Mouse (Mus musculus) MEL (cell line): ENCODE data around the gene Gpc5. TPM values are rescaled to one million over a fixed set of nuclear protein-coding genes. Genes with fewer than 3 reads are reported as not detected.

ENCODE experiments used
- DNase-seq: peaks from one replicate; pipeline ENCODE4 v3.0.0; 2011; ENCODE audit warnings: low read depth, low spot score
- H3K27ac ChIP-seq: 2 replicates; pipeline ENCODE4 v1.5.1; 2012; ENCODE audit warnings: low read depth, mild to moderate bottlenecking, control low read depth, low read length, moderate library complexity; ENCODE audit not compliant: control insufficient read depth
- H3K27me3 ChIP-seq, 2 experiments: fragments of 150-350 bp in 1 of 2; sonication (generic) in 1 of 2; 2 replicates each; pipeline ENCODE4 v1.6.1; 2012; ENCODE audit warnings: low read length in 2 of 2, mild to moderate bottlenecking in 2 of 2, improper control_type of control experiment in 1 of 2, moderate library complexity in 1 of 2; ENCODE audit not compliant: insufficient read depth in 2 of 2, control insufficient read depth in 1 of 2
- H3K36me3 ChIP-seq, 2 experiments: 2 replicates each; pipeline ENCODE4 v1.6.1; 2012 to 2014; ENCODE audit warnings: low read length in 2 of 2, improper control_type of control experiment in 1 of 2, inconsistent platforms in 1 of 2, mild to moderate bottlenecking in 1 of 2; ENCODE audit not compliant: insufficient read depth in 2 of 2, control insufficient read depth in 1 of 2
- H3K4me1 ChIP-seq, 2 experiments: fragments of 150-350 bp in 1 of 2; sonication (generic) in 1 of 2; 2 replicates each; pipeline ENCODE4 v1.6.1; 2012; ENCODE audit warnings: low read length in 2 of 2, improper control_type of control experiment in 1 of 2, mild to moderate bottlenecking in 1 of 2; ENCODE audit not compliant: insufficient read depth in 2 of 2, control insufficient read depth in 1 of 2
- H3K4me3 ChIP-seq, 2 experiments: fragments of 150-350 bp in 1 of 2; sonication (generic) in 1 of 2; 2 replicates each; pipeline ENCODE4 v1.5.1; 2012; ENCODE audit warnings: low read depth in 2 of 2, low read length in 2 of 2, mild to moderate bottlenecking in 2 of 2, moderate library complexity in 2 of 2, control low read depth in 1 of 2, improper control_type of control experiment in 1 of 2; ENCODE audit not compliant: control insufficient read depth in 1 of 2, insufficient read depth in 1 of 2
- H3K79me2 ChIP-seq: 2 replicates; pipeline ENCODE4 v1.6.1; 2012; ENCODE audit warnings: mild to moderate bottlenecking, low read length, moderate library complexity; ENCODE audit not compliant: control insufficient read depth, poor library complexity, insufficient read depth
- H3K9ac ChIP-seq: 2 replicates; pipeline ENCODE4 v1.6.1; 2012; ENCODE audit warnings: low read depth, mild to moderate bottlenecking, control low read depth, low read length, moderate library complexity; ENCODE audit not compliant: control insufficient read depth, poor library complexity, severe bottlenecking
- H3K9me3 ChIP-seq: fragments of 150-350 bp; sonication (generic); replicated peaks from 2 replicates; pipeline ENCODE4 v1.6.1; 2012; ENCODE audit warnings: mild to moderate bottlenecking, low read length, improper control_type of control experiment, moderate library complexity; ENCODE audit not compliant: insufficient read depth
- BHLHE40 ChIP-seq: IDR thresholded peaks from 2 replicates; pipeline ENCODE4 v1.6.1; 2012; ENCODE audit warnings: low read depth, mild to moderate bottlenecking, inconsistent platforms, low read length, improper control_type of control experiment, borderline replicate concordance
- CHD1 ChIP-seq: IDR thresholded peaks from 2 replicates; pipeline ENCODE4 v1.6.1; 2012; ENCODE audit warnings: low read depth, mild to moderate bottlenecking, inconsistent platforms, low read length, improper control_type of control experiment
- E2F4 ChIP-seq: IDR thresholded peaks from 2 replicates; pipeline ENCODE4 v1.6.1; 2011; ENCODE audit warnings: low read depth, low read length, improper control_type of control experiment, borderline replicate concordance
- ELF1 ChIP-seq: IDR thresholded peaks from 2 replicates; pipeline ENCODE4 v1.6.1; 2014; ENCODE audit warnings: low read depth, mild to moderate bottlenecking, inconsistent platforms, low read length, improper control_type of control experiment, moderate library complexity
- GABPA ChIP-seq: IDR thresholded peaks from 2 replicates; pipeline ENCODE4 v1.6.1; 2012; ENCODE audit warnings: low read depth, mild to moderate bottlenecking, inconsistent platforms, low read length, improper control_type of control experiment, moderate library complexity
- GATA1 ChIP-seq: IDR thresholded peaks from 2 replicates; pipeline ENCODE4 v1.6.1; 2011; ENCODE audit warnings: low read depth, low read length, improper control_type of control experiment
- JUND ChIP-seq: IDR thresholded peaks from 2 replicates; pipeline ENCODE4 v1.6.1; 2011; ENCODE audit warnings: low read depth, mild to moderate bottlenecking, improper control_type of control experiment, low read length
- KAT2A ChIP-seq: conservative IDR thresholded peaks from 2 replicates; pipeline ENCODE4 v1.6.1; 2012; ENCODE audit warnings: low read depth, low read length, improper control_type of control experiment, inconsistent platforms
- MAZ ChIP-seq: IDR thresholded peaks from 2 replicates; pipeline ENCODE4 v1.6.1; 2012; ENCODE audit warnings: low read depth, mild to moderate bottlenecking, inconsistent platforms, low read length, improper control_type of control experiment
- MEF2A ChIP-seq: IDR thresholded peaks from 2 replicates; pipeline ENCODE4 v1.6.1; 2014; ENCODE audit warnings: low read depth, mild to moderate bottlenecking, inconsistent platforms, low read length, improper control_type of control experiment; ENCODE audit not compliant: poor library complexity, insufficient replicate concordance, severe bottlenecking; ENCODE audit errors: extremely low read depth
- POLR2A ChIP-seq, 2 experiments: IDR thresholded peaks; 2 replicates each; pipeline ENCODE4 v1.6.1; 2011 to 2012; ENCODE audit warnings: low read length in 2 of 2, mild to moderate bottlenecking in 2 of 2, control low read depth in 1 of 2, improper control_type of control experiment in 1 of 2, low read depth in 1 of 2, moderate library complexity in 1 of 2; ENCODE audit not compliant: control insufficient read depth in 1 of 2, insufficient read depth in 1 of 2, poor library complexity in 1 of 2
- POLR2AphosphoS5 ChIP-seq: IDR thresholded peaks from 2 replicates; pipeline ENCODE4 v1.6.1; 2012; ENCODE audit warnings: low read depth, borderline replicate concordance, mild to moderate bottlenecking, inconsistent platforms, low read length, moderate library complexity, mixed read lengths
- RCOR1 ChIP-seq: IDR thresholded peaks from 2 replicates; pipeline ENCODE4 v1.6.1; 2012; ENCODE audit warnings: low read depth, mild to moderate bottlenecking, inconsistent platforms, low read length, improper control_type of control experiment
- SIN3A ChIP-seq: IDR thresholded peaks from 2 replicates; pipeline ENCODE4 v1.6.1; 2012; ENCODE audit warnings: low read length, improper control_type of control experiment, inconsistent platforms
- TCF12 ChIP-seq: IDR thresholded peaks from 2 replicates; pipeline ENCODE4 v1.6.1; 2014; ENCODE audit warnings: low read depth, mild to moderate bottlenecking, inconsistent platforms, low read length, improper control_type of control experiment, moderate library complexity
- UBTF ChIP-seq: IDR thresholded peaks from 2 replicates; pipeline ENCODE4 v1.6.1; 2012; ENCODE audit warnings: low read depth, mild to moderate bottlenecking, inconsistent platforms, low read length, improper control_type of control experiment, moderate library complexity, borderline replicate concordance; ENCODE audit not compliant: insufficient read depth
- USF1 ChIP-seq: IDR thresholded peaks from 2 replicates; pipeline ENCODE4 v1.6.1; 2014; ENCODE audit warnings: low read depth, mild to moderate bottlenecking, inconsistent platforms, low read length, improper control_type of control experiment, moderate library complexity
- ZKSCAN1 ChIP-seq: IDR thresholded peaks from 2 replicates; pipeline ENCODE4 v1.6.1; 2012; ENCODE audit warnings: low read depth, mild to moderate bottlenecking, inconsistent platforms, low read length, improper control_type of control experiment, moderate library complexity
- ZMIZ1 ChIP-seq: IDR thresholded peaks from 2 replicates; pipeline ENCODE4 v1.6.1; 2012; ENCODE audit warnings: low read depth, mild to moderate bottlenecking, inconsistent platforms, low read length, improper control_type of control experiment, moderate library complexity
- ZNF384 ChIP-seq: IDR thresholded peaks from 2 replicates; pipeline ENCODE4 v1.6.1; 2012; ENCODE audit warnings: low read depth, mild to moderate bottlenecking, inconsistent platforms, low read length, improper control_type of control experiment
- polyA plus RNA-seq, 2 experiments: library from polyadenylated mRNA; stranded (reverse) in 1 of 2; unstranded in 1 of 2; fragments of >175 nt in 1 of 2; fragments of >200 nt in 1 of 2; gene quantifications; 2 replicates each; pipeline versions ENCODE4 v1.2.1 to v1.2.4; 2012; ENCODE audit warnings: low replicate concordance in 2 of 2, low read depth in 1 of 2; ENCODE audit not compliant: insufficient read length in 2 of 2, insufficient read depth in 1 of 2, missing spikeins in 1 of 2
- total RNA-seq: library from RNA; depleted of rRNA; stranded (reverse); fragments of 300-350 nt; gene quantifications from 2 replicates; pipeline ENCODE4 v1.2.3, GENCODE M21; 2012

The Gpc5 gene
- total and polyA plus RNA-seq, 3 experiments: not detected

DNA sequence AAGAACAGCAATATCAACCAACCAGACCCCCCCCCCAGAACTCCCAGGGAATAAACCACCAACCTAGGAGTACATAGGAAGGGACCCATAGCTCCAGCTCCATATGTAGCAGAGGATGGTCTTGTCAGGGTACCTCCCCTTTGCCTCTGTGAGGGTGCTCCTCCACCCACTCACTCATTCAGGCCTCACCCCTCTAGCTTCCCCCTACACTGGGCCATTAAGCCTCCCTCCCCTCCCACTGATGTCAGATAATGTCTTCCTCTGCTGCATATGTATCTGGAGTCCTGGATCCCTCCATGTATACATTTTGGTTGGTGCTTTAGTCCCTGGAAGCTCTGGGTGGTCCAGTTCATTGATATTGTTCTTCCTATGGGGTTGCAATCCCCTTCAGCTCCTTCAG lies 1075.4 kb downstream of the Gpc5 start:
- Histone ChIP-seq H3K27ac (no peak overlapping the region), H3K4me3 (no peak overlapping the region), H3K27me3 (no peaks in the 10 kb centered on the region), H3K4me1 (no peaks in the 10 kb centered on the region), H3K79me2 (no peaks in the 10 kb centered on the region), H3K9ac (no peak overlapping the region), H3K36me3 (no peaks in the 10 kb centered on the region), H3K9me3 (no peaks in the 10 kb centered on the region)
- no peak for DNase-seq
- TF ChIP-seq TCF12: no peak
- TF ChIP-seq RCOR1: no peak
- TF ChIP-seq BHLHE40: no peak
- TF ChIP-seq ZMIZ1: no peak

DNA sequence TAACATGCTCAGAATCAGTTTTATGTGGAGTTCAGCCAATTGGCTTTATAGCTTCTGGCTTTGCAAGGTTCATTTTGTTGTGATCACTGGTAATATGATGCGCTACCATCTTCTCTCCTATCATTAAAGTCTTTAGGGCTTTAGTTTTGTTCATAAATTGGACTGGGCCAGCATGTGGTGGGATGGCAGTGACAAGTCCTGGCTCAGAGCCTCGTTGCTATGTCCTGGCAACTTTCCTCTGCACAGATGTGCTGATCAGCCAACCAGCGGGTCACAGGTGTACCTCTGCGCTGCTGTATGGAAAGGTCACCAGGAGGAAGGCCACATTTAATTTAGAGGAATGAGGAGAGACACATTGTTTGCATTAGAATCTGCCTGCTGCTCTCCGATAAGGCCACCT lies 1077.1 kb downstream of the Gpc5 start:
- H3K4me1 ChIP-seq: no peaks in the 10 kb centered on the region
- TF ChIP-seq GATA1 (no peak), ZNF384 (no peak), UBTF (no peak), E2F4 (no peak), CHD1 (no peak), SIN3A (no peak), KAT2A (no peak), ELF1 (no peak), MAZ (no peak), ZMIZ1 (no peak), POLR2A (IDR thresholded peaks at IDR 0.05; ENCODE audit: control insufficient read depth in 1 of 2, insufficient read depth in 1 of 2, low read depth in 1 of 2, low read length in 2 of 2, poor library complexity in 1 of 2) (no peak), ZKSCAN1 (no peak), USF1 (no peak), JUND (no peak)
- TF ChIP-seq, all 39 proteins: peak for 0
- Histone ChIP-seq H3K4me3 (no peak overlapping the region), H3K9ac (no peak overlapping the region), H3K36me3 (no peaks in the 10 kb centered on the region), H3K27ac (no peak overlapping the region), H3K9me3 (no peaks in the 10 kb centered on the region), H3K79me2 (no peaks in the 10 kb centered on the region), H3K27me3 (no peaks in the 10 kb centered on the region)
- DNase-seq: no peak

DNA sequence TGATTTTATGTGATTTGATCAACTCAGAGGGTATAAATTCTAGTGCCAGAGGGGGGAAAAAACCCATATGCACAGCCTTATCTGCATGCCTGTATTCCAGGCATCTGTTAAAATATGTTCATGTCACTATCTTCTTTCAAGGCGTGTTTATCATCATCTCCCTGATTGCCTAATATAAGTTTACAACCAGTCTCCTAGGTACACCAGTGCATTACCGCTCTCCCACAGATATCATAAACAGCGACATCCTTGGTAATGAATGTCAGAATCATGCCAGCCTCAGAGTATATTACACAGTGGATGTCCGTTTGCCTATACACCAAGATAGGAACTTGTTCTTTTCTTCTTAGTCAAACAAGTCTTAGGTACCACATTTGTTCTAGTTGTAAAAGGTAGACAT lies 1095.0 kb downstream of the Gpc5 start:
- no peaks in the 10 kb centered on the region for H3K9me3 ChIP-seq
- H3K9ac ChIP-seq: no peak overlapping the region
- H3K4me3 ChIP-seq: no peak overlapping the region
- no peak for DNase-seq
- TF ChIP-seq MEF2A (no peak), POLR2AphosphoS5 (no peak), GABPA (no peak), USF1 (no peak)
- H3K79me2 ChIP-seq: no peaks in the 10 kb centered on the region
- no peaks in the 10 kb centered on the region for H3K36me3 ChIP-seq
- no peak overlapping the region for H3K27ac ChIP-seq
- no peaks in the 10 kb centered on the region for H3K4me1 ChIP-seq
- no peaks in the 10 kb centered on the region for H3K27me3 ChIP-seq
